In the genomic region with DNA sequence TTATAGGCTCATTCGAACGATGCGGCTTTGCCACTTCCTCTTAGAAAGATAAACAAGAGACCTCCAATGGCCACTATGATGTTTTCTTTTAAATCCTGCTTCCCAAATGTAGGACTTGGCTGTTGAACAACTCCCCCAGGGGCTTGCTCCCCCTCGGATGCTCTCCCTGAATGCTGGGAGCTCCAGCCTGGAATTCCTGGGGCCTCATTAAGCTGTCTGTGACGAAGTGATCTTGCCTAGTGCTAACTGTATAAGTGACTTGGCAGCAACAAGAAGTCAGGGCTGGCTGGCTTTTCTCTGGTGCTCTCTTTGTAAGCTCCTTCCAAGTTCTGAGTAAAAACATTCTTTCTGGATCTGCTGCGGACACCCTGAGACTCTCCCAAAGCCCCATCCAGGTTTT, we compare ENCODE assay signal across 19 mouse cellular contexts.
DNase-seq lines count a peak whose midpoint lies in the region; ATAC-seq lines count a peak whose summit lies in the region.
"Had no signal": no experiment of that assay in that cellular context is flagged by ENCODE, and none has a peak within 500 bp of the region (broad histone marks: within the 10 kb centered on the region; RNA-seq: fewer than 3 reads in every experiment).

No protein-coding gene starts in this region.

- H3K9me3 ChIP-seq in forebrain, embryonic 15.5 days, result no peaks in the 10 kb centered on the region
- H3K9me3 ChIP-seq in forebrain, embryonic 12.5 days, result no peaks in the 10 kb centered on the region
- no peaks in the 10 kb centered on the region for H3K9me3 ChIP-seq in kidney, embryonic 15.5 days (replicated peaks)
- no peaks in the 10 kb centered on the region for H3K9me3 ChIP-seq in lung, embryonic 16.5 days (ENCODE audit: control insufficient read depth, low read length)
- no peaks in the 10 kb centered on the region for H3K9me3 ChIP-seq in stomach, embryonic 15.5 days

- no peak for DNase-seq in kidney, adult 8-10 months
- DNase-seq in lung, adult 18-20 months, result no peak
- DNase-seq in urinary bladder, adult 2 months (ENCODE audit: low spot score), result no peak
- DNase-seq: adrenal gland, postnatal 10 days; cerebellum, adult 18-20 months; cerebellum, postnatal 36 days; gastrocnemius, postnatal 36 days; retina, postnatal 1 day; right cerebral cortex, postnatal 4 days; thymus, adult 18-20 months had no signal

- ATAC-seq in forebrain, embryonic 15.5 days (replicated peaks), result no peak
- ATAC-seq in forebrain, embryonic 12.5 days (ENCODE audit: low FRiP score), result no peak
- ATAC-seq in kidney, embryonic 15.5 days (replicated peaks; ENCODE audit: low FRiP score), result no peak
- peak; percentile 26 for ATAC-seq in lung, embryonic 16.5 days (ENCODE audit: low read depth)
- ATAC-seq in stomach, embryonic 15.5 days (ENCODE audit: insufficient read depth, low FRiP score, low read depth), result no peak

- WGBS in forebrain, embryonic 15.5 days, result 35% methylated on average over 6 of the region's 6 CpGs
- WGBS in forebrain, embryonic 12.5 days, result 39% methylated on average over 6 of the region's 6 CpGs
- 39% methylated on average over 6 of the region's 6 CpGs for WGBS in kidney, embryonic 15.5 days
- WGBS in lung, embryonic 16.5 days, result 25% methylated on average over 6 of the region's 6 CpGs
- WGBS in stomach, embryonic 15.5 days, result 34% methylated on average over 6 of the region's 6 CpGs

- no peaks in the 10 kb centered on the region for H3K36me3 ChIP-seq in forebrain, embryonic 15.5 days
- no peaks in the 10 kb centered on the region for H3K36me3 ChIP-seq in forebrain, embryonic 12.5 days (replicated peaks)
- H3K36me3 ChIP-seq in kidney, embryonic 15.5 days, result no peaks in the 10 kb centered on the region
- no peaks in the 10 kb centered on the region for H3K36me3 ChIP-seq in lung, embryonic 16.5 days (ENCODE audit: control insufficient read depth, insufficient read depth, low read length)
- H3K36me3 ChIP-seq in stomach, embryonic 15.5 days, result no peaks in the 10 kb centered on the region

- no peak overlapping the region for H3K4me2 ChIP-seq in forebrain, embryonic 15.5 days (replicated peaks)
- H3K4me2 ChIP-seq in forebrain, embryonic 12.5 days, result no peak overlapping the region
- no peak overlapping the region for H3K4me2 ChIP-seq in kidney, embryonic 15.5 days
- no peak overlapping the region for H3K4me2 ChIP-seq in lung, embryonic 16.5 days (ENCODE audit: low read depth, low read length)
- H3K4me2 ChIP-seq in stomach, embryonic 15.5 days, result no peak overlapping the region
- H3K4me2 ChIP-seq: heart, embryonic 11.5 days; liver, embryonic 11.5 days had no signal

- 0 out of 2 replicates have a peak overlapping the region, but pooled peaks have one; percentile 14 for H3K27ac ChIP-seq in forebrain, embryonic 15.5 days (replicated peaks)
- no peak overlapping the region for H3K27ac ChIP-seq in forebrain, embryonic 12.5 days
- H3K27ac ChIP-seq in kidney, embryonic 15.5 days, result 0 out of 2 replicates have a peak overlapping the region, but pooled peaks have one; percentile 41
- peak overlapping the region; percentile 63 for H3K27ac ChIP-seq in lung, embryonic 16.5 days (ENCODE audit: low read length)
- H3K27ac ChIP-seq in stomach, embryonic 15.5 days, result peak overlapping the region; percentile 52; the same call in 1 of the 2 replicates
- H3K27ac ChIP-seq: layer of hippocampus, adult 2 months had no signal

- no peak overlapping the region for H3K4me3 ChIP-seq in forebrain, embryonic 15.5 days
- no peak overlapping the region for H3K4me3 ChIP-seq in forebrain, embryonic 12.5 days (replicated peaks)
- no peak overlapping the region for H3K4me3 ChIP-seq in kidney, embryonic 15.5 days (replicated peaks)
- H3K4me3 ChIP-seq in lung, embryonic 16.5 days (ENCODE audit: low read length), result no peak overlapping the region
- no peak overlapping the region for H3K4me3 ChIP-seq in stomach, embryonic 15.5 days (replicated peaks)
- H3K4me3 ChIP-seq: erythroblast, embryonic 14.5 days; layer of hippocampus, adult 2 months had no signal

- H3K9ac ChIP-seq in forebrain, embryonic 15.5 days (replicated peaks), result no peak overlapping the region
- H3K9ac ChIP-seq in forebrain, embryonic 12.5 days, result no peak overlapping the region
- no peak overlapping the region for H3K9ac ChIP-seq in kidney, embryonic 15.5 days
- no peak overlapping the region for H3K9ac ChIP-seq in lung, embryonic 16.5 days (ENCODE audit: low read length)
- H3K9ac ChIP-seq in stomach, embryonic 15.5 days, result no peak overlapping the region

- peaks cover 26% of the 10 kb centered on the region for H3K4me1 ChIP-seq in forebrain, embryonic 15.5 days
- H3K4me1 ChIP-seq in forebrain, embryonic 12.5 days, result peaks cover 19% of the 10 kb centered on the region
- peaks cover 44% of the 10 kb centered on the region for H3K4me1 ChIP-seq in kidney, embryonic 15.5 days
- peaks cover 21% of the 10 kb centered on the region for H3K4me1 ChIP-seq in lung, embryonic 16.5 days (replicated peaks; ENCODE audit: control insufficient read depth, insufficient read depth, low read length)
- peaks cover 24% of the 10 kb centered on the region for H3K4me1 ChIP-seq in stomach, embryonic 15.5 days

- peaks cover 18% of the 10 kb centered on the region for H3K27me3 ChIP-seq in forebrain, embryonic 15.5 days
- peaks cover 71% of the 10 kb centered on the region for H3K27me3 ChIP-seq in forebrain, embryonic 12.5 days
- H3K27me3 ChIP-seq in kidney, embryonic 15.5 days, result peaks cover 41% of the 10 kb centered on the region
- H3K27me3 ChIP-seq in lung, embryonic 16.5 days (ENCODE audit: control insufficient read depth, insufficient read depth, low read depth, low read length), result no peaks in the 10 kb centered on the region
- H3K27me3 ChIP-seq in stomach, embryonic 15.5 days (replicated peaks), result 0 out of 2 replicates have a peak, but pooled peaks cover 5% of the 10 kb centered on the region
